Mouse (Mus musculus): ENCODE measurements around the gene Zyx. TPM values are rescaled to one million over a fixed set of nuclear protein-coding genes. Genes with fewer than 3 reads are reported as not detected.

Gene Zyx
- polyA plus RNA-seq, 1 experiment from 2014 or later = 86.1 TPM

Other genes starting within 250 kb of the Zyx start
- not detected in 2 replicates for gene Tas2r139, start 208.7 kb upstream of the Zyx start, polyA plus RNA-seq (2014; fragmentation: Nextera tagmentation; extraction: Ambion mirVana)
- gene Tas2r144, start 134.3 kb upstream of the Zyx start, polyA plus RNA-seq (2014; fragmentation: Nextera tagmentation; extraction: Ambion mirVana) = not detected in 2 replicates
- 15.2 and 18.4 TPM in 2 replicates for gene Gstk1, start 103.7 kb upstream of the Zyx start, polyA plus RNA-seq (2014; fragmentation: Nextera tagmentation; extraction: Ambion mirVana)
- gene Tmem139, start 87.7 kb upstream of the Zyx start, polyA plus RNA-seq (2014; fragmentation: Nextera tagmentation; extraction: Ambion mirVana) = 0.55 TPM in 1 of 2 replicates, not detected in the other
- 75.6 and 77.5 TPM in 2 replicates for gene Casp2, start 84.6 kb upstream of the Zyx start, polyA plus RNA-seq (2014; fragmentation: Nextera tagmentation; extraction: Ambion mirVana)
- 1.4 and 2.0 TPM in 2 replicates for gene Clcn1, start 62.9 kb upstream of the Zyx start, polyA plus RNA-seq (2014; fragmentation: Nextera tagmentation; extraction: Ambion mirVana)
- 2.8 and 3.0 TPM in 2 replicates for gene Fam131b, start 25.0 kb upstream of the Zyx start, polyA plus RNA-seq (2014; fragmentation: Nextera tagmentation; extraction: Ambion mirVana)
- gene Epha1, start 23.6 kb downstream of the Zyx start, polyA plus RNA-seq (2014; fragmentation: Nextera tagmentation; extraction: Ambion mirVana) = 0.24 and 0.27 TPM in 2 replicates
- gene Tas2r143, start 50.6 kb downstream of the Zyx start, polyA plus RNA-seq (2014; fragmentation: Nextera tagmentation; extraction: Ambion mirVana) = not detected in 2 replicates
- gene Tas2r135, start 55.8 kb downstream of the Zyx start, polyA plus RNA-seq (2014; fragmentation: Nextera tagmentation; extraction: Ambion mirVana) = not detected in 2 replicates
- not detected in 2 replicates for gene Tas2r126, start 84.9 kb downstream of the Zyx start, polyA plus RNA-seq (2014; fragmentation: Nextera tagmentation; extraction: Ambion mirVana)
- gene Olfr458, start 115.6 kb downstream of the Zyx start, polyA plus RNA-seq (2014; fragmentation: Nextera tagmentation; extraction: Ambion mirVana) = not detected in 2 replicates
- not detected in 2 replicates for gene Olfr457, start 126.7 kb downstream of the Zyx start, polyA plus RNA-seq (2014; fragmentation: Nextera tagmentation; extraction: Ambion mirVana)
- not detected in 2 replicates for gene Olfr456, start 137.6 kb downstream of the Zyx start, polyA plus RNA-seq (2014; fragmentation: Nextera tagmentation; extraction: Ambion mirVana)
- gene Olfr455, start 198.0 kb downstream of the Zyx start, polyA plus RNA-seq (2014; fragmentation: Nextera tagmentation; extraction: Ambion mirVana) = not detected in 2 replicates
- not detected in 2 replicates for gene Tcaf3, start 248.1 kb downstream of the Zyx start, polyA plus RNA-seq (2014; fragmentation: Nextera tagmentation; extraction: Ambion mirVana)

Data from forebrain, embryonic 11.5 days (tissue).